Mouse (Mus musculus): ENCODE measurements around the gene Rab32. TPM values are rescaled to one million over a fixed set of nuclear protein-coding genes. Genes with fewer than 3 reads are reported as not detected.
"Not testable (repeated sequence)": the region's sequence is repeated elsewhere in the genome, so short reads cannot be mapped to it uniquely, and the experiment has no call there.

Rab32 gene
- total RNA-seq (2012; rRNA removed) = not detected in 2 replicates
- polyA plus RNA-seq (2012; ENCODE audit: insufficient read depth in 1 of 2, insufficient read length in 2 of 2, low read depth in 1 of 2, low replicate concordance in 2 of 2, missing spikeins in 1 of 2) = not detected

GRCm38 (mm10) chr10:10557570-10558336, at the start of gene Rab32:
Gene Rab32, minus strand, starts transcription at chr10:10558265.
- no peaks in the 10 kb centered on the region for H3K27me3 ChIP-seq (ENCODE audit: control insufficient read depth in 1 of 2, insufficient read depth in 2 of 2, low read length in 2 of 2)
- H3K4me3 ChIP-seq (ENCODE audit: control insufficient read depth in 1 of 2, insufficient read depth in 1 of 2, low read depth in 2 of 2, low read length in 2 of 2) = no peak within 1 kb of the TSS
- H3K36me3 ChIP-seq (ENCODE audit: control insufficient read depth in 1 of 2, insufficient read depth in 2 of 2, low read length in 2 of 2) = no peaks in the 10 kb centered on the region
- TF ChIP-seq SIN3A (IDR thresholded peaks at IDR 0.05; ENCODE audit: low read length) = no peak
- peak in 1 of 3 experiments; percentile 36; a peak in 3 of 6 replicates for TF ChIP-seq CTCF (IDR thresholded peaks at IDR 0.05 in 2 of 3, conservative IDR thresholded peaks at IDR 0.05 in 1 of 3; ENCODE audit: control insufficient read depth in 1 of 3, insufficient read depth in 1 of 3, low read depth in 2 of 3, low read length in 3 of 3, poor library complexity in 1 of 3, severe bottlenecking in 1 of 3)
- no peaks in the 10 kb centered on the region for H3K79me2 ChIP-seq (ENCODE audit: control insufficient read depth, insufficient read depth, low read length, poor library complexity)
- H3K9ac ChIP-seq (ENCODE audit: control insufficient read depth, low read depth, low read length, poor library complexity, severe bottlenecking) = no peak within 1 kb of the TSS
- no peak for DNase-seq (ENCODE audit: low read depth, low spot score)
- H3K27ac ChIP-seq (ENCODE audit: control insufficient read depth, low read depth, low read length) = no peak within 1 kb of the TSS
- H3K4me1 ChIP-seq (ENCODE audit: control insufficient read depth in 1 of 2, insufficient read depth in 2 of 2, low read length in 2 of 2) = no peaks in the 10 kb centered on the region
- H3K9me3 ChIP-seq (replicated peaks; ENCODE audit: insufficient read depth, low read length) = no peaks in the 10 kb centered on the region

- TF ChIP-seq TCF12 (IDR thresholded peaks at IDR 0.05; ENCODE audit: low read depth, low read length) = no peak
- TF ChIP-seq GATA1 (IDR thresholded peaks at IDR 0.05; ENCODE audit: low read depth, low read length) = no peak
- TF ChIP-seq JUND (IDR thresholded peaks at IDR 0.05; ENCODE audit: low read depth, low read length) = no peak
- TF ChIP-seq HCFC1 (IDR thresholded peaks at IDR 0.05; ENCODE audit: low read depth, low read length) = no peak
- TF ChIP-seq TAL1 (IDR thresholded peaks at IDR 0.05; ENCODE audit: low read length) = no peak
- no peak for TF ChIP-seq RCOR1 (IDR thresholded peaks at IDR 0.05; ENCODE audit: low read depth, low read length)
- TF ChIP-seq USF1 (IDR thresholded peaks at IDR 0.05; ENCODE audit: low read depth, low read length) = no peak
- TF ChIP-seq KAT2A (conservative IDR thresholded peaks at IDR 0.05; ENCODE audit: low read depth, low read length) = no peak
- TF ChIP-seq ZKSCAN1 (IDR thresholded peaks at IDR 0.05; ENCODE audit: low read depth, low read length) = no peak
- TF ChIP-seq ETS1 (IDR thresholded peaks at IDR 0.05; ENCODE audit: low read depth, low read length) = no peak
- Histone ChIP-seq H3K9me3 (replicated peaks; ENCODE audit: insufficient read depth, low read length) (no peaks in the 10 kb centered on the region), H3K9ac (ENCODE audit: control insufficient read depth, low read depth, low read length, poor library complexity, severe bottlenecking) (no peak overlapping the region), H3K27ac (ENCODE audit: control insufficient read depth, low read depth, low read length) (no peak overlapping the region), H3K4me1 (ENCODE audit: control insufficient read depth in 1 of 2, insufficient read depth in 2 of 2, low read length in 2 of 2) (no peaks in the 10 kb centered on the region), H3K27me3 (ENCODE audit: control insufficient read depth in 1 of 2, insufficient read depth in 2 of 2, low read length in 2 of 2) (no peaks in the 10 kb centered on the region), H3K79me2 (ENCODE audit: control insufficient read depth, insufficient read depth, low read length, poor library complexity) (no peaks in the 10 kb centered on the region), H3K36me3 (ENCODE audit: control insufficient read depth in 1 of 2, insufficient read depth in 2 of 2, low read length in 2 of 2) (no peaks in the 10 kb centered on the region), H3K4me3 (ENCODE audit: control insufficient read depth in 1 of 2, insufficient read depth in 1 of 2, low read depth in 2 of 2, low read length in 2 of 2) (no peak overlapping the region)
- DNase-seq (ENCODE audit: low read depth, low spot score) = no peak
Observed at GRCm38 (mm10) chr10:10600771-10601170, 42.7 kb upstream of the Rab32 start.

- not testable (repeated sequence) for H3K79me2 ChIP-seq (ENCODE audit: control insufficient read depth, insufficient read depth, low read length, poor library complexity); H3K27me3 ChIP-seq (ENCODE audit: control insufficient read depth in 1 of 2, insufficient read depth in 2 of 2, low read length in 2 of 2); H3K9ac ChIP-seq (ENCODE audit: control insufficient read depth, low read depth, low read length, poor library complexity, severe bottlenecking); H3K4me1 ChIP-seq (ENCODE audit: control insufficient read depth in 1 of 2, insufficient read depth in 2 of 2, low read length in 2 of 2); H3K4me3 ChIP-seq (ENCODE audit: control insufficient read depth in 1 of 2, insufficient read depth in 1 of 2, low read depth in 2 of 2, low read length in 2 of 2); H3K36me3 ChIP-seq (ENCODE audit: control insufficient read depth in 1 of 2, insufficient read depth in 2 of 2, low read length in 2 of 2); DNase-seq (ENCODE audit: low read depth, low spot score); H3K9me3 ChIP-seq (replicated peaks; ENCODE audit: insufficient read depth, low read length); H3K27ac ChIP-seq (ENCODE audit: control insufficient read depth, low read depth, low read length)
Observed at GRCm38 (mm10) chr10:10597495-10597894, 39.4 kb upstream of the Rab32 start.
